Mouse (Mus musculus) thymus, adult 2 months (tissue): Measurements from ENCODE around the gene Spata32. TPM values are rescaled to one million over a fixed set of nuclear protein-coding genes. Genes with fewer than 3 reads are reported as not detected.
A peak's percentile ranks its signal among the peaks of the same experiment; 100 is the strongest.

ENCODE experiments used
- DNase-seq: peaks from one replicate; pipeline ENCODE4 v3.0.0; 2021
- H3K27ac ChIP-seq: fragments of 200-500 bp; 2 replicates; pipeline ENCODE4 v1.5.1; 2012; ENCODE audit warnings: low read length, control low read depth; ENCODE audit not compliant: control insufficient read depth, insufficient read depth
- H3K27me3 ChIP-seq: fragments of 200-500 bp; 2 replicates; pipeline ENCODE4 v1.6.1; 2012; ENCODE audit warnings: mild to moderate bottlenecking, low read length, moderate library complexity, mixed read lengths; ENCODE audit not compliant: control insufficient read depth, insufficient read depth
- H3K36me3 ChIP-seq: fragments of 200-500 bp; 2 replicates; pipeline ENCODE4 v1.6.1; 2012; ENCODE audit warnings: mild to moderate bottlenecking, low read length, moderate library complexity; ENCODE audit not compliant: control insufficient read depth, insufficient read depth
- H3K4me1 ChIP-seq: fragments of 200-500 bp; replicated peaks from 2 replicates; pipeline ENCODE4 v1.6.1; 2012; ENCODE audit warnings: low read length; ENCODE audit not compliant: control insufficient read depth, insufficient read depth
- H3K4me3 ChIP-seq: fragments of 200-500 bp; 2 replicates; pipeline ENCODE4 v1.5.1; 2012; ENCODE audit warnings: mild to moderate bottlenecking, low read length, control low read depth, moderate library complexity; ENCODE audit not compliant: control insufficient read depth, insufficient read depth
- CTCF ChIP-seq: fragments of 200-500 bp; IDR thresholded peaks from 2 replicates; pipeline ENCODE4 v1.5.1; 2012; ENCODE audit warnings: mild to moderate bottlenecking, control low read depth, low read length, moderate library complexity, borderline replicate concordance; ENCODE audit not compliant: control insufficient read depth, poor library complexity, insufficient read depth; ENCODE audit errors: extremely low read depth
- POLR2A ChIP-seq: fragments of 200-500 bp; IDR thresholded peaks from 2 replicates; pipeline ENCODE4 v1.6.1; 2012; ENCODE audit warnings: mild to moderate bottlenecking, low read length, control low read depth, moderate library complexity; ENCODE audit not compliant: control insufficient read depth, poor library complexity, insufficient read depth; ENCODE audit errors: extremely low read depth
- WGBS: fragments of 180-500 bp; shearing (Covaris S2); methylation state at CpG from one replicate; pipeline ENCODE4 v1.1.7; 2018; 5-methylcytosine and 5-hydroxymethylcytosine counted together
- polyA plus RNA-seq: library from polyadenylated mRNA; depleted of rRNA; stranded (reverse); fragments of >200 nt; gene quantifications from 2 replicates; pipeline ENCODE4 v1.2.3, GENCODE M21; 2012; rRNA removed

Gene Spata32
- polyA plus RNA-seq: not detected in 2 replicates

DNA sequence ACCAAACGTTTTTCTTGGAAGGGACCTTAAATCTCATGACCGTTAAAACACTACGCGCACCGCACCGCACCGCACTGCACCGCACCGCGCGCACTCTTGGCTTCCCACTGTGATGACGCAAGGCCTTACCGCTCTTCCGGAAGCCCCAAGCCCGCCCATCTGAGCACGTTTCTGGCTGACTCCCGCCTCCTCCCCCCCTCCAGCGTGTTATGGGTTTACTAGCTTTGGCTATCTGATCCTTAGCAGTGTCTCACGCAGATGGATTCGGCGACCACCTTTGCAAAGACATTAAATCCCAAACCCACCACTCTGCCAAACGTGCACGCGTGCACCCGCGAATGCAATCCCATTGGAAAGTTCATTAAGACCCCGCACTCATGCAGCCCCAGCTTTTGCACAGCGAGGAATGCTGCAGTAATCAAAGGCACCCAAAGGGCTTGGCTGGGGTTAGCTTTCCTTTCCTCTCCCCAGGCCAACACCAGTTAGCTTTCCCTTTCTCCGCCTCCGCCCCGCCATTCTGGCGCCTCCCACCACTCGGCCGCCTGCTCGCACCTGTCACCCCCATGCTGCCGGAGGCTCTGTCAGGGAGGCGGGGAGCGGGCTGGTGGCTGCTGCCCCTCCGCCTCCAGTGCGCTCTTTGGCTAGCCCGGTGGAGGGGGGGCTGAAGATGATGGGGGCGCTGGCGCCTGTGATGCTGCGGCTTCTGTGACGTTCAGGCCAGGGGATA lies at the start of gene Spata32:
Gene Spata32, minus strand, starts transcription at position 643 of the 727 bp plus-strand sequence.
- peaks cover 8% of the 10 kb centered on the region for H3K4me1 ChIP-seq
- no peak for TF ChIP-seq CTCF
- peak; percentile 60; the same call in 1 of the 2 replicates for TF ChIP-seq POLR2A
- WGBS: under 1% methylated on average over 45 of the region's 45 CpGs
- peaks cover 4% of the 10 kb centered on the region for H3K36me3 ChIP-seq
- peak within 1 kb of the TSS; percentile 80 for H3K4me3 ChIP-seq
- peak within 1 kb of the TSS; percentile 61 for H3K27ac ChIP-seq
- H3K27me3 ChIP-seq: no peaks in the 10 kb centered on the region
- DNase-seq: peak; percentile 83

DNA sequence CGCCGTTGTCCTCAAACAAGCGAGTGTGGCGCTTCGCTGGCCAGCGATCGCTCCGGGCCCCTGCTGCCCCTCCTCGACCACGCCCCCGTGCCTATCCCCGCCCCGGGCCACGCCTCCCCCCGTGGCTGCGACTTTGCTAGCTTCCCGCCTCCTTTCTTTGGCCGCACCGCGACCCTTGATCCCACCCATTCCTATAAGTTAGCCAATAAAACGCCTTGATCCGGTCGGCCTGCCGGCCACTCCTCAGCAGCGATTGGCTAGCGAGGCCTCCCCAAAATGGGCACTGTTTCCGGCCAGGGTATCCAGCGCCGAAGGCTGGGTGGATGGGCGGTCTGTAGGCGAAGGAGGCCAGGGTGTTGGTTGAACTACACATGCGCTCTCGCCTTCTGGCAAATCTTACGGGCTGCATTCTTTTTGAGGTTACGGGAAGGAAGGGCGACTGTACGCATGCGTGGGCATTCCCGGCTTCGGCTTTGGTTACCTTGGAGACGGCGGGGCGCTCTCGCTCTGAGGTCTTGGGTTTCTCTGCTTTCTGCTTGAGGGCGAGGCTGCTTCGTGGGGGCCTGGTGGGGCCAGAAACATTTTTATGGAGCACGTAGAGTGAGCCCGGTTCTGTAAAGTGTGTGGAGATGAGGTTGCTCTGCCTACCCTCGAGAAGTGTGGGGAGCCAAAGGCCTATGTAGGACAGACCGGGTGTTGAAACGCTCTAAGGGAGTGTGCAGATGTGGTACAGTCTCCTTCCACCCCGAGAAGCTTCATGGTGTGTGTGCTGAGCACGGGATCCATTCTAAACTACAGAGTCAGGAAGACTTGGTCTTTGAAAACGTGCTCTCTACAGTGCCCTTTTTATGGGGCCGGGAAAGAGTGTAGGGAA lies 49.4 kb upstream of the Spata32 start, which contains the start of gene Map3k14:
Gene Map3k14, minus strand, starts transcription at position 127 of the 874 bp plus-strand sequence.
- H3K36me3 ChIP-seq: no peaks in the 10 kb centered on the region
- peak within 1 kb of the TSS; percentile 68 for H3K4me3 ChIP-seq
- H3K27ac ChIP-seq: peak within 1 kb of the TSS; percentile 37
- peak; percentile 99 for DNase-seq
- WGBS: 2% methylated on average over 55 of the region's 55 CpGs
- peak; percentile 69 for TF ChIP-seq POLR2A
- peak; percentile 51; the same call in 1 of the 2 replicates for TF ChIP-seq CTCF
- H3K4me1 ChIP-seq: peaks cover 31% of the 10 kb centered on the region
- no peaks in the 10 kb centered on the region for H3K27me3 ChIP-seq

DNA sequence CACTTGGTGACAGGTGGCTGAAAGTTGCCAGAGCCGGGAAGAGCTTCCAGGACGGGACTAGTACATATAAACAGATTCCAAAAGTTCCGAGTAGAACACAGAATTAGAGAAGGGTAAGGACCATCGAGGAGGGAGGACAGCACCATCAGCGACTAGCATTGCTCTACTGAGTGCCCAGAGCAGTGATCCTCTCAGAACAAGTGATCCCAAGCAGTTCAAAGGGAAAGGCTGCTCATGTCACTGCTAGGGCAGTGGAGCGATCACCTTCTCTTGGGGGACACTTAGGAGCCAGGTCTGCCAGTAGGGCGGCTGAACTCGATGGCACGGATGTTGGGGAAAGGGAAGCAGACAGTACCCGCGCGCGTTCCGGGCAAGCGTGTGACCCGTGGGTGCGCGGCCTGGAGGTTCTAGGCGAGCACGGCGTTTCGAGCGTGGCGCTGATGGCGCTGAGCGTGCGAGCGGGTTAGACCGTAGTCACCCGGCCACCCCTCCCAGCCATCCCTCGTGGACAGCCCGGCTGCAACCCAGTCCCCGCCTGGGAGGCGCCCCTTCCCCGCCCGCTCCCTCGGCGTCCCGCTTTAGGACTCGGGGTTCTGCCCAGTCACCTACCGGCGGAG lies 48.6 kb upstream of the Spata32 start:
- under 1% methylated on average over 42 of the region's 42 CpGs for WGBS
- peak overlapping the region; percentile 9; the same call in 1 of the 2 replicates for H3K27ac ChIP-seq
- no peaks in the 10 kb centered on the region for H3K36me3 ChIP-seq
- no peak for TF ChIP-seq POLR2A
- no peak for TF ChIP-seq CTCF
- no peaks in the 10 kb centered on the region for H3K27me3 ChIP-seq
- peak overlapping the region; percentile 68 for H3K4me3 ChIP-seq
- H3K4me1 ChIP-seq: peaks cover 37% of the 10 kb centered on the region
- no peak for DNase-seq

DNA sequence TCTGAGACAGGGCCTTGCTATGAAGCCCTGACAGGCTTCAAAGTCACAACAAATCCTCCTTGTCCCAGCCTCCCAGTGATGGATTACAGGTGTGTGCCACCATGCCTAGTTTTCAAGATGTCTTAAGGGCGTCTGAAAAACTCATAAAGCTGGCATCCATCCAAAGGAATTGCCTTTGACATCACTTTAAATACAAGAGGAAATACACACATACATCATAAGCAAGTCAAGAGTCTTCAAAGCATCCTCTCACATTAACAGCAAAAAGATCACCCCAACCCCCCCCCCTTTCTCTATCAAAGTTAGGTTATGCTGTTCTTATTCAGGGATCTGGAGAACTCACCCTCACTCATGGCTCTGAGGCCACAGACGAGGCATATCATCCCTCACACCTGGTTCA lies 47.6 kb upstream of the Spata32 start:
- H3K4me3 ChIP-seq: no peak overlapping the region
- 8% methylated on average over 2 of the region's 2 CpGs for WGBS
- peaks cover 45% of the 10 kb centered on the region for H3K4me1 ChIP-seq

DNA sequence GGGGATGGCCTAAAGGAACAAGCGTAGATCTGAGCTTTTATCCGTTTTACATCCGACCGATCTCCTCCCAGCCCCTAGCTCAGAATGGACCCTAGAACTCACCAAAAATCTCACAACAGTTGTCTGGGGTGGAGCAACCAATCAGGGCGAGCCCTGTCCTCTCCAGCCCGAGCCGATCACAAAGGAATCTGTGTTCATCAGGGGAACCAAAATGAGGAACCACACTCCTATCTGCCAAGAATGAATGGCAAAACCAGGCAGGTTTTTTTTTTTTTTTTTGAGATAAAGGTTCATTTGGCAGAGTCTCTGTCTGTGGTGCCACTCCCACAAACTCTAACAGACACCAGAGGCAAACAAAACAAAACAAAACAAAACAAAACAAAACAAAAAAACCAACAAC lies 47.0 kb upstream of the Spata32 start:
- no peak for DNase-seq
- no peak for TF ChIP-seq CTCF
- TF ChIP-seq POLR2A: no peak
- H3K4me1 ChIP-seq: peaks cover 45% of the 10 kb centered on the region
- H3K36me3 ChIP-seq: no peaks in the 10 kb centered on the region
- peak overlapping the region; percentile 88 for H3K27ac ChIP-seq
- no peaks in the 10 kb centered on the region for H3K27me3 ChIP-seq
- peak overlapping the region; percentile 15 for H3K4me3 ChIP-seq
- WGBS: 4% methylated on average over 7 of the region's 7 CpGs

More for the DNA sequence above, 47.6 kb upstream of the Spata32 start:
- Histone ChIP-seq H3K36me3 (no peaks in the 10 kb centered on the region), H3K27ac (peak overlapping the region; percentile 61), H3K27me3 (no peaks in the 10 kb centered on the region)
- DNase-seq: no peak
- no peak for TF ChIP-seq POLR2A
- TF ChIP-seq CTCF: no peak

DNA sequence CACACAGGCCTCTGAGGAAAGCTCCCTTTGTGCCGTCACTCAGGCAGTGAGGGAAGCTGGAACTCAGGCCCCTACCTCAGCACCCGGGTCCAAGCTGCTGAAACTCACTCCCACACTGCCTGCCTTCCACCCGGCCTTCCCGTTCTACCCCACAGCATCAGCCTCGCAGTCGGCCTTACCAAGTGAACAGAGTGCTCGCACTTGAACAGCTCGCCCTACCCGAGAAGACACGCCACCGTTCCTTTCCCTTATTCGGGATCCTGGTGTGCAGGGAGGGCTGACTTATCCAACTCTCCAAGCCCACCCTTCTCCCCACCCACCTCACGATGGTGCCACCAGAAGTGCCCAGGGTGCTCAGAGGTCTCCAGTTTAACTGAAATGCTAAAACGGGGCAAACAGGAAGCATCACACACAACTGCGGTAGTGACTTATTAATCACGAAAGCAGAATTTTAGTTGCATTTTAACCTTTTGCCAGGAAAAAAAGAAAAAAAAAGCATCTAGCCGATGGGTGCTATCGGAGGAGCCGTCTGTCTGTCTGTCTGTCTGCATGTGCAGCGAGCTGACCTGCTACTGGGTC lies 46.3 kb upstream of the Spata32 start:
- Histone ChIP-seq H3K27me3 (no peaks in the 10 kb centered on the region), H3K4me3 (peak overlapping the region; percentile 71), H3K27ac (peak overlapping the region; percentile 88), H3K4me1 (peaks cover 45% of the 10 kb centered on the region), H3K36me3 (no peaks in the 10 kb centered on the region)
- TF ChIP-seq CTCF (no peak), POLR2A (no peak)
- peak; percentile 45 for DNase-seq
- whole genome bisulfite sequencing: 2% methylated on average over 20 of the region's 20 CpGs
